Mouse (Mus musculus) urinary bladder, postnatal 4 days (tissue): ENCODE measurements around the gene Ehd3.
"Not testable (repeated sequence)": the region's sequence is repeated elsewhere in the genome, so short reads cannot be mapped to it uniquely, and the experiment has no call there.

Experiments used
- DNase-seq, 2 experiments: peaks; one replicate each; pipeline ENCODE4 v3.0.0; 2021 to 2022; ENCODE audit warnings: low spot score in 2 of 2

Gene Ehd3

DNA sequence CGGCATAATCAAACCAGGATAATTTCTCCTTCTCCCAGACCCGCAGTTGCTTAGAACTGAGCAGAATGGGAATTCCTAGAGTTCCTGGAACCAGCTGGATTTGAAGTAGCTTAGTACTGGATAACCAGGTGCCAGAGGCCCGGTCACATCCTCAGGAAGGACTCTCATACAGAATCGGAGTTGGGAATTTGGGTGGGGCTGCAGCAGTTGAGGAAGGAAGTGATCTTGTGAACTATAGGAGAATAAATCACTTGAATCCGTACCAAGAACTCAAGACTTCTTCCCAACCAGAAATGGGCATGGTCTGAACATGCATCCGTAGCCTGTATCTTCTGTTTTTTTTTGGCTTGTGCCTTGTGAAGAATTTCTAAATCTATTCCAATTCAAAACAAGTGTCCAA is 22.2 kb downstream of the Ehd3 start:
- DNase-seq, result no peak

GRCm38 (mm10) chr17:73827446-73827845 is 23.5 kb downstream of the Ehd3 start:
- no peak for DNase-seq

DNA sequence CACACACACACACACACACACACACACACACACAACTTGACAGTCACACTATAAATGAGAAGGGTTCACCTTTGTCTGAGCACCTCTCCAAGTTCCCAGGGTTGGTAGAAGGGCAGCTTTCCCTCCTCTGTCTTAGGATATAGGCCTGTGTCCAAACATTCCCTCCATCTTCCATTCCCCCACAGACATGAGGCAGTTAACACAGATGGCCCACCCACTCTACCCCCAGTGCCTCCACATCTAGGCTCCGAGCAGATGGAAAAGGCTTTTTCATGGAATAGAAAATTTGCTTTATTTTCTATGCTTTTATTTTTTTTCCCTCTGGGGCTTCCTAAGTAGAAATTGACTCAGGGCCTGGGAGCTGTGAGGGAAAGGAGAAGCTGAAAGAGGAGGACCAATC is 26.6 kb downstream of the Ehd3 start:
- DNase-seq, result no peak

DNA sequence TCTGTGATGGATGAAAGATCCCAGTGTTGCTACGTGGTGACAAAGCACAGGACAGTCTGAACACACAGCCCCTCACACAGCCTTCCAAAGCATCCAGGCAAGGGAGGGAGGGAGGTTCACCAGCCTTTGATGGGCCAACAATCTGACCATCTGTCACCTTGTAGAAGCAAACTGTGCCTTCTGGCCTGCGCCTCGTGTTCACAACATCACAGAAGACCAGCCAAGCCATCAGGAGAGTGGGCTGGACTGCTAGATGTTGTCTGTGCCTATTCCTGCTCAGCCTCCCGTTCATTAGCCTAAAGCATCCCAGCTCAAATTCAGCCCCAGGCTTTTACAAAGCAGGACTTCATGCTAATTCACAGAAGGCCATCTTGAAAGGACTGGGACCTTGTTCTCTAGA is 27.5 kb downstream of the Ehd3 start:
- DNase-seq, result no peak

DNA sequence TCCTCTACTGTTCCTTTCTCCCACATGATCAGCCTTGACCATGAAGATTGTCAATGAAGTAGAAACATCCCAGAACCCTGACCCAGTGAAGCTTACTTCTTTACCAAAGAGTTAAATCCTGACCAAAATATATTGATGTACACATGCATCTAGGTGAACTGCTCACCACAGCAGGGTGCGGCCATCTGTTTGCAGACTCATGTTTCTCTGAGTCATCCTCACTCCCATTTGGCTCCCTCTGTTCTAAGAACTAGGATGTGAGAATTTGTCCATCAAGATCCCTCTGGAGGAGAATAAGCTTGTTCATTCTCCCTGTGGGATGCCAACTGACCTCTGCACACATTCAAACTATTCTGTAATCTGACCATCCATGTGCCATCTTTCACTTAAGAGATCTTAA is 29.0 kb downstream of the Ehd3 start:
- DNase-seq, result no peak

GRCm38 (mm10) chr17:73833474-73833873 is 29.5 kb downstream of the Ehd3 start:
- no peak for DNase-seq

DNA sequence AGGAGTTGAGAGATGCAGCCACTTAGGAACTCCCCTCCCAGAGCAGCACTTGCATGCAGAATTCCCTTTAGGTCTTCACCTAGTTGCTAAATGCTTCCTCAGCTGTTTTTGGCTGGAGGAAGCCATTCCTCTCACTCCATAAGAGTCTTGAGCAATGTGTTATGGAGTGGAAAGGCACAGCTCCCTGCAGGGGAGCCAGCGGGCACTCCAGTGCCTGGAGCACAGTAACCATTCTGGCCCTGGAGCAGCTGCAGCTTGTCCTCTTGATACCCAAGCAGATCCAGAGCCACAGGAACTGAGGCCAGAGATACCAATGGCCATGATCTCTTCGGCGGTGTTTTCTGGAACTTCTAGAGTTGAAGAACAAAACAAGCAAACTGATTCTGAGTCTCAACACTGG is 32.7 kb downstream of the Ehd3 start:
- DNase-seq, result no peak

DNA sequence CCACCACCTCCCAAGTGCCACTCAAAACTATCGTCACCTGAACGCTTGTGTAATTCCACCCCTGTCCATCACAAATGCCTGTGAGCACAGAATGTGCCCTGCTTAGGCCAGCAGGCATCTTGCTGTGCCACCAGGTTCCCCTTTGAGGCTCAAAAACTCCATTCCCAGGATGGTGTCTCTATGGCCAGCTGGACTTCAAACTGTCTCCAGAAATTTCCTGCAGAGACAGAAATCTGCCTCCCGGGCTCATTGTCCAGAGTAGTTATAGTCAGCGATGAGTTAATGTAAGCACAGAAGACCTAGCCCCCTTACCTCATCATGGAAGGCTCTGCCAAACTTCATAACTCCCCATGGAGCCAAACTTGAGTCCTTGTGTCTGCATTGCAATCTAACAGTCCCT is 33.3 kb downstream of the Ehd3 start:
- no peak for DNase-seq

DNA sequence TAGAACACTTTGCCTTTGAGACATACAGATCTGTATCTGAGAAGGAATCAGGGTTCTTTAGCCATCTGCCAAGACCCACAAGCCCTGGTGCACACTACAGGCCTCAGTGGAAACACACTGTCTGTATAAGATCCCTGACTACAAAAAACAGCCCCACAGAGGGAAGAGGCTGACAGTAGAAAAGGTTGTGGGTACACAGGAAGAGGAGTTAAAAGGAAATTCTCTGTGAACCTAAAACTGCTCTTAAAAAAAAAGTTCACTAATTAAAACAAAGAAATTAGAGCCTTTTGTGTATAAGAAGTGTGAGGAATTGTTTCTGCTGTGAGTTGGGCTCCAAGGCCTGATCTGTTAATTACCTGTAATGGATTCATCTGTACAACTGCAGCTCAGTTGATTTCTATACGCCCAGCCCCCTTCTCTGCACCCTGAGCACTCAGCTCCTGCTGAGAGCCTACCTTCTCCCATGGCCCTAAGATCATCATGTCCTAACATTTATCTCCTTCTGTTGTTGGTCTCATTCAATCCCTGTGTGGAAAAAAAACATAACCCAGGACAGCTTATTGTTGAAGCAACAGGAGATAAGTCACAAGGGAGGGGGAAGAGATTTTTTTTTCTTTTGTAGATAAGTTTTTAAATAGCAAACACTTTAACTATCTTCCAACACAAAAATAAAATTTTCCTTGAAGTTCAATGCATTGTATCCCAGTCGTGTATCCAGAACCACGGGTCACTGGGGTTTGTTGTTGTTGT is 35.3 kb downstream of the Ehd3 start:
- DNase-seq, result no peak

DNA sequence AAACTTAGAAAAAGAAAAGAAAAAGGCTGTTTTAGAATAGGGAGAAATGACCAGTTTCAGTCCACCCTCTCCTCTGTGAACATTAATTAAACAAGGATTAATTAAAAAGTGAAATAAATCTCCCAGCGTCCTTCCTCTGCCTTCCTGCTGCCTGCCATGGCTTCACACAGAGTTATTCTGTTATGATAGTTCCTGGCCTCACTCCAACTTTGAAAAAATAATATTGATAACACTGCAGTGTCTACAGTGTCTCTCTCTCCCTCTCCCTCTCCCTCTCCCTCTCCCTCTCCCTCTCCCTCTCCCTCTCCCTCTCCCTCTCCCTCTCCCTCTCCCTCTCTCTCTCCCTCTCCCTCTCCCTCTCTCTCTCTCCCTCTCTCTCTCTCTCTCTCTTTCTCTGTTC is 35.9 kb downstream of the Ehd3 start:
- not testable (repeated sequence) for DNase-seq

- DNase-seq, result no peak
Measured at GRCm38 (mm10) chr17:73842963-73843362, 39.0 kb downstream of the Ehd3 start.

DNA sequence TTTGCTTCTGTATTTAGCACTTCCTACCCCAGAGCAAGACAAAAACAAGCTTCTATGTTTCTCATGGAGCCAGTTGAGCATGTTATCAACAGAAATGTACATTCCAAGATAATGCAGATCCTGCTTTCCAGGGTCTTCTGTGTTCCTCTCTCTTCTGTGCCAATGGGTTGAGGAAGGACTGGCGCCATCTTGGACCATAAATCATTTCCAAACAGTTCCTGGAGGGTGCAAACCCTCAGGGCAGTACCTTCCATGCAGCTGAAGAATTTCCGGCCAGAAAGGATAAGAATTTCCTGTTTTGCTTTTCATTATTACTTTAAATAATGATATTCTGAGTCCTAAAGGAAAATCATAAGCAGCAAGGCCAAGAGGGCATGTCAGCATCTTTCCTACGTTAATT is 41.7 kb downstream of the Ehd3 start:
- no peak for DNase-seq

DNA sequence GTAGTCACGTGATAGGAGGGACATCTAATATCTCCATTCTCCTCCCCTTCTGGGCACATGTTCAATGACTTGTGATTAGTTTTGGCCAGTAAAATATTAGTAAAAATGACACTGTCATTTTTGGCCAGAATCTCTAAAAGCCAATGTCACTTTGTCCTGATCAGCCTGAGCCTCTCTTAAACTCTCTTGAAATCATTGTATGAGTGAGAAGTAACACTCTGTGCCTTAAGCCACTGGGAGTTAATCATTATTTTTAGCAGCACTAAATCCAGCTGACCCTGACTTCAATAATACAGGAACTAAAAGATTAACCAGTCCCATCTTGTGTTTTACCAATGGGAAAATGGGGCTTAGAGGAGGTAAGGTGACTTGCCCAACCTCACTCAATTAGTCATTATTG is 43.5 kb downstream of the Ehd3 start:
- no peak for DNase-seq

- no peak for DNase-seq
Measured at GRCm38 (mm10) chr17:73853041-73853440, 49.1 kb downstream of the Ehd3 start.

DNA sequence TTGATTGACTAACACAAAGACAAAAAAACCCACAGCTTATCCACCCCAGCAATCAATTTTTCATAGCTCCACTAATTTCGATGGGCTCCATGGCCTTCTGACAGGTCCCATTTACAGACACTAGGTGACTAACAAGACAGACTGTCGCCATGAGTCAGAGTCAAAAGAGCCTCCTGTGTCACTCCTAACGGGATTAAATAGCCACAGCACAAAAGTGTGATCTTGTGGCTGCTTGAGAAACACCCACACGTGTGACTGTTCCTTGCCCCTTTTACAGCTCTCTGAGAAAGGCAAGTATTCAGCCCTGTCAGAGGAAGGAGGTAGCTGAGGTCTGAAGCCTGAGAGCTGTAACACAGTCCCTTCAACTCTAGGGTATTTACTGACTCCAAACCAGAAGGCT is 49.8 kb downstream of the Ehd3 start:
- no peak for DNase-seq

DNA sequence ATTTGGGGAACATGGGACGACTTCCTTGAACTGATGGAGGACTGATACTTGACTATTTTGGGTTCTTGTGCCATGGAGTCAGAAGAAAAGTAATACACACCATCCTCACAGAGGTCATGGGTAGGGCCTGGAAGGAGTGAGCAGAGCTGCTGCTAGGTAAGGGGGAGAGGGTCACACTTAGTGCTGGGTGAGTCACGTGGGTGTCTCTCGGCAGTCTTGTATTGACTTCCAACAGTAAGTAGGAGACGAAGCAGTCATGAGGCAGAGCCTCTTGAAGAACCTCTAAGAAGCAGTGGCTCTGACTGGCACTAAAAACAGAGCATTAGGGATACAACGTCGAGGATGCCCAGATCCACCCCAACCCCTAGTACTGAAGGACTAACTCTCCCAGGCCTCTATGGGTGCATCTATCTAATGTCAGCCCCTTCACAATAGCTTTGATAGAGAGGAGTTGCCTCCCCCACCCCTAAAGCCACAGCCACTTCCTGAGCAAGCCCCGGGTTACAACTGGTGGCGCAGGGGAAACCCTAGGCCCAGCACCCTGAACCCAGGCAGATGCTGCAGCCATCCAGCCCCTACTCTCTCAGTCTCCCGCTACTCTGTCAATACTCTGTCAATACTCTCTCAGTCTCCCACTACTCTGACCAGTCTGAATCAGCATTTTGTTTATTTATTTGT is 65.2 kb downstream of the Ehd3 start:
- DNase-seq, result no peak

GRCm38 (mm10) chr17:73870956-73871605 is 67.1 kb downstream of the Ehd3 start:
- DNase-seq, result no peak

- no peak for DNase-seq
Measured at GRCm38 (mm10) chr17:73875268-73875667, 71.3 kb downstream of the Ehd3 start.

GRCm38 (mm10) chr17:73875674-73876073 is 71.7 kb downstream of the Ehd3 start:
- no peak for DNase-seq

- DNase-seq, result no peak
Measured at GRCm38 (mm10) chr17:73879262-73879916, 75.5 kb downstream of the Ehd3 start.

- no peak for DNase-seq
Measured at GRCm38 (mm10) chr17:73880286-73880685, 76.4 kb downstream of the Ehd3 start.

- no peak for DNase-seq
Measured at GRCm38 (mm10) chr17:73881295-73881694, 77.4 kb downstream of the Ehd3 start.
